Mouse (Mus musculus) forebrain, embryonic 14.5 days (tissue): ENCODE measurements around the gene Gga3. TPM values are rescaled to one million over a fixed set of nuclear protein-coding genes. Genes with fewer than 3 reads are reported as not detected.

Experiments
- ATAC-seq: fragments of 200-750 bp; cut with Nextera tagmentation; 2 replicates; pipeline ENCODE4 v1.8.0; 2017; ENCODE audit warnings: mild to moderate bottlenecking, moderate library complexity
- DNase-seq: peaks from one replicate; pipeline ENCODE4 v3.0.0-alpha.2; 2015; ENCODE audit warnings: low spot score
- H3K27ac ChIP-seq: fragments of 300-500 bp; sonication (generic); 2 replicates; pipeline ENCODE4 v1.5.1; 2014; ENCODE audit warnings: low read depth, mild to moderate bottlenecking, control low read depth, low read length, moderate library complexity
- H3K27me3 ChIP-seq: fragments of 300-500 bp; sonication (generic); replicated peaks from 2 replicates; pipeline ENCODE4 v1.6.1; 2014; ENCODE audit warnings: low read length, control low read depth, mixed read lengths; ENCODE audit not compliant: control insufficient read depth, insufficient read depth
- H3K36me3 ChIP-seq: fragments of 300-500 bp; sonication (generic); 2 replicates; pipeline ENCODE4 v1.6.1; 2014; ENCODE audit warnings: low read length, control low read depth; ENCODE audit not compliant: control insufficient read depth, insufficient read depth
- H3K4me1 ChIP-seq: fragments of 300-500 bp; sonication (generic); 2 replicates; pipeline ENCODE4 v1.6.1; 2014; ENCODE audit warnings: antibody characterized with exemption, low read length, control low read depth; ENCODE audit not compliant: control insufficient read depth, insufficient read depth
- H3K4me2 ChIP-seq: fragments of 300-500 bp; sonication (generic); 2 replicates; pipeline ENCODE4 v1.6.1; 2014; ENCODE audit warnings: mild to moderate bottlenecking, control low read depth, low read length
- H3K4me3 ChIP-seq: fragments of 300-500 bp; sonication (generic); 2 replicates; pipeline ENCODE4 v1.5.1; 2014; ENCODE audit warnings: low read depth, low read length, control low read depth
- H3K9ac ChIP-seq: fragments of 300-500 bp; sonication (generic); 2 replicates; pipeline ENCODE4 v1.6.1; 2014; ENCODE audit warnings: mild to moderate bottlenecking, low read length, control low read depth, moderate library complexity
- H3K9me3 ChIP-seq: fragments of 300-500 bp; sonication (generic); replicated peaks from 2 replicates; pipeline ENCODE4 v1.6.1; 2016; ENCODE audit warnings: low read length, control low read depth, mixed read lengths; ENCODE audit not compliant: control insufficient read depth
- WGBS: fragments of 180-500 bp; shearing (Covaris S2); extraction: QIAGEN DNeasy Blood & Tissue Kit; methylation state at CpG from one replicate; pipeline ENCODE4 v1.1.7; 2014; 5-methylcytosine and 5-hydroxymethylcytosine counted together
- polyA plus RNA-seq: library from polyadenylated mRNA; unstranded; fragments of >200 nt; fragmentation: Nextera tagmentation; extraction: Ambion mirVana; gene quantifications from 2 replicates; pipeline ENCODE4 v1.2.1, GENCODE M21; 2014

Gga3 gene
- polyA plus RNA-seq, 1 experiment from 2014 or later = 18.1 TPM

- no peaks in the 10 kb centered on the region for H3K4me1 ChIP-seq
- H3K4me3 ChIP-seq = no peak overlapping the region
- ATAC-seq = no peak
- no peak overlapping the region for H3K27ac ChIP-seq
- 93% methylated on average over 2 of the region's 2 CpGs for WGBS
- DNase-seq = no peak
- H3K9ac ChIP-seq = no peak overlapping the region
- H3K4me2 ChIP-seq = no peak overlapping the region
- H3K36me3 ChIP-seq = peaks cover 39% of the 10 kb centered on the region
- no peaks in the 10 kb centered on the region for H3K9me3 ChIP-seq
- H3K27me3 ChIP-seq = no peaks in the 10 kb centered on the region
These were observed 38.9 kb upstream of the Gga3 start for GRCm38 (mm10) chr11:115642705-115643104.

- Histone ChIP-seq H3K36me3 (peaks cover 35% of the 10 kb centered on the region), H3K9ac (no peak overlapping the region), H3K27ac (no peak overlapping the region), H3K27me3 (no peaks in the 10 kb centered on the region), H3K4me1 (no peaks in the 10 kb centered on the region), H3K4me3 (no peak overlapping the region), H3K4me2 (no peak overlapping the region), H3K9me3 (no peaks in the 10 kb centered on the region)
- DNase-seq (no peak), ATAC-seq (no peak)
- WGBS = 87% methylated on average over 4 of the region's 4 CpGs
These were observed 37.8 kb upstream of the Gga3 start for GRCm38 (mm10) chr11:115641664-115642036.

- Histone ChIP-seq H3K27ac (no peak overlapping the region), H3K4me2 (no peak overlapping the region), H3K9me3 (no peaks in the 10 kb centered on the region), H3K4me3 (no peak overlapping the region), H3K4me1 (no peaks in the 10 kb centered on the region), H3K27me3 (no peaks in the 10 kb centered on the region), H3K36me3 (peaks cover 31% of the 10 kb centered on the region), H3K9ac (no peak overlapping the region)
- ATAC-seq (no peak), DNase-seq (no peak)
- 57% methylated on average over 14 of the region's 14 CpGs for WGBS
These were observed 37.3 kb upstream of the Gga3 start for GRCm38 (mm10) chr11:115640978-115641663.

- no peaks in the 10 kb centered on the region for H3K27me3 ChIP-seq
- no peaks in the 10 kb centered on the region for H3K4me1 ChIP-seq
- 82% methylated on average over 3 of the region's 4 CpGs for WGBS
- H3K4me3 ChIP-seq = no peak overlapping the region
- ATAC-seq = no peak
- H3K9ac ChIP-seq = no peak overlapping the region
- peaks cover 25% of the 10 kb centered on the region for H3K36me3 ChIP-seq
- no peak for DNase-seq
- no peak overlapping the region for H3K27ac ChIP-seq
- no peak overlapping the region for H3K4me2 ChIP-seq
- no peaks in the 10 kb centered on the region for H3K9me3 ChIP-seq
These were observed 36.5 kb upstream of the Gga3 start for GRCm38 (mm10) chr11:115640311-115640828.

- Histone ChIP-seq H3K27me3 (no peaks in the 10 kb centered on the region), H3K4me3 (no peak overlapping the region), H3K36me3 (peaks cover 17% of the 10 kb centered on the region), H3K4me2 (no peak overlapping the region), H3K4me1 (no peaks in the 10 kb centered on the region), H3K9ac (no peak overlapping the region), H3K27ac (no peak overlapping the region), H3K9me3 (no peaks in the 10 kb centered on the region)
- DNase-seq (no peak), ATAC-seq (no peak)
- 98% methylated on average over 4 of the region's 4 CpGs for WGBS
These were observed 35.7 kb upstream of the Gga3 start for GRCm38 (mm10) chr11:115639540-115639939.

- Histone ChIP-seq H3K4me2 (no peak overlapping the region), H3K27me3 (no peaks in the 10 kb centered on the region), H3K9ac (no peak overlapping the region), H3K27ac (no peak overlapping the region), H3K4me3 (no peak overlapping the region), H3K9me3 (no peaks in the 10 kb centered on the region), H3K4me1 (no peaks in the 10 kb centered on the region), H3K36me3 (peaks cover 12% of the 10 kb centered on the region; the same call in 1 of the 2 replicates)
- no peak for ATAC-seq
- DNase-seq = no peak
- WGBS = 83% methylated on average over 5 of the region's 5 CpGs
These were observed 34.9 kb upstream of the Gga3 start for GRCm38 (mm10) chr11:115638498-115639409.

- Histone ChIP-seq H3K27me3 (no peaks in the 10 kb centered on the region), H3K27ac (no peak overlapping the region), H3K4me1 (no peaks in the 10 kb centered on the region), H3K9me3 (no peaks in the 10 kb centered on the region), H3K36me3 (peaks cover 2% of the 10 kb centered on the region; the same call in 1 of the 2 replicates), H3K9ac (no peak overlapping the region), H3K4me2 (no peak overlapping the region), H3K4me3 (no peak overlapping the region)
- DNase-seq (no peak), ATAC-seq (no peak)
- WGBS = 83% methylated on average over 3 of the region's 3 CpGs
These were observed 33.1 kb upstream of the Gga3 start for GRCm38 (mm10) chr11:115636960-115637359.

GRCm38 (mm10) chr11:115635484-115635883, 31.6 kb upstream of the Gga3 start:
- no peak overlapping the region for H3K4me3 ChIP-seq
- WGBS = 78% methylated on average over 8 of the region's 8 CpGs
- H3K27me3 ChIP-seq = no peaks in the 10 kb centered on the region
- DNase-seq = no peak
- ATAC-seq = no peak
- H3K27ac ChIP-seq = no peak overlapping the region
- no peaks in the 10 kb centered on the region for H3K9me3 ChIP-seq
- H3K9ac ChIP-seq = no peak overlapping the region
- no peaks in the 10 kb centered on the region for H3K36me3 ChIP-seq
- H3K4me1 ChIP-seq = no peaks in the 10 kb centered on the region
- no peak overlapping the region for H3K4me2 ChIP-seq

- DNase-seq (no peak), ATAC-seq (no peak)
- no peak overlapping the region for H3K27ac ChIP-seq
- H3K4me3 ChIP-seq = no peak overlapping the region
- 88% methylated on average over 8 of the region's 8 CpGs for WGBS
- H3K9ac ChIP-seq = no peak overlapping the region
- H3K36me3 ChIP-seq = no peaks in the 10 kb centered on the region
- no peaks in the 10 kb centered on the region for H3K9me3 ChIP-seq
- no peaks in the 10 kb centered on the region for H3K4me1 ChIP-seq
- H3K4me2 ChIP-seq = no peak overlapping the region
- no peaks in the 10 kb centered on the region for H3K27me3 ChIP-seq
These were observed 31.2 kb upstream of the Gga3 start for GRCm38 (mm10) chr11:115635041-115635440.
